Mouse (Mus musculus): Measurements from ENCODE around the gene Trmt1l. TPM values are rescaled to one million over a fixed set of nuclear protein-coding genes. Genes with fewer than 3 reads are reported as not detected.

The Trmt1l gene
- polyA plus RNA-seq, 1 experiment, result 14.6 TPM

DNA sequence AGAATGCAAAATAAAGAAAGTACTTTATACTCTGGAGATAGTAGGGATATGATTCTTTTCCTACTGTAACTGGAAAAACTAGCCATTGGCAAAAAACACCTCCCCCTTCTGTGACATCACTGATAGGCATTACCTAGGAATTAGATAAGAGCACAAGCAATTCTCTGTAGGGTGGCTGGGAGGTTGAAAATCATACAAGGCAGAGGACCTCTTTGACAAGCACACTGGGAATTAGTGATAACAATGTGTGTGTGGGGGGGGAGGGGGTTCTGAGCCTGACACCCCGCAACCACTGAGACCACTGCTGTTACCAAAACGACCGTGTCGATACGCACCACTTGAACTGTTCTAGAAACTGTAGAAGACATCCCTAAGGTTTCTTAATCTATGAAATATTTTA, 56.4 kb downstream of the Trmt1l start:
- Histone ChIP-seq H3K79me2 (ENCODE audit: control insufficient read depth, insufficient read depth) (peaks cover 87% of the 10 kb centered on the region), H3ac (ENCODE audit: control insufficient read depth, insufficient read length) (no peak overlapping the region), H3K4me3 (no peak overlapping the region), H3K36me3 (ENCODE audit: control insufficient read depth, insufficient read depth) (peaks cover 7% of the 10 kb centered on the region), H3K27me3 (ENCODE audit: control insufficient read depth, insufficient read depth, insufficient read length) (no peaks in the 10 kb centered on the region), H3K4me2 (ENCODE audit: low read depth) (no peak overlapping the region)
- no peak for TF ChIP-seq TCF12 (IDR thresholded peaks at IDR 0.05; ENCODE audit: insufficient read depth, poor library complexity, severe bottlenecking)
- TF ChIP-seq REST (IDR thresholded peaks at IDR 0.05; ENCODE audit: insufficient read depth, insufficient read length), result no peak
- TF ChIP-seq SRF (IDR thresholded peaks at IDR 0.05; ENCODE audit: control insufficient read depth, insufficient read length, low read depth), result no peak
- no peak for TF ChIP-seq TCF3 (IDR thresholded peaks at IDR 0.05; ENCODE audit: insufficient read length, low read depth)
- no peak for TF ChIP-seq MYOD1 (IDR thresholded peaks at IDR 0.05; ENCODE audit: control insufficient read depth in 1 of 3, insufficient read length in 2 of 3, low read depth in 2 of 3)
- no peak for TF ChIP-seq CEBPB (IDR thresholded peaks at IDR 0.05; ENCODE audit: insufficient read depth, poor library complexity, severe bottlenecking)
- TF ChIP-seq MYOG (IDR thresholded peaks at IDR 0.05; ENCODE audit: control insufficient read depth in 1 of 3, insufficient read depth in 1 of 3, insufficient read length in 2 of 3, low read depth in 2 of 3), result no peak
- no peak for TF ChIP-seq USF1 (IDR thresholded peaks at IDR 0.05; ENCODE audit: low read depth)
- no peak for TF ChIP-seq POLR2AphosphoS2 (IDR thresholded peaks at IDR 0.05; ENCODE audit: insufficient read length, low read depth)
- no peak for TF ChIP-seq MAX (IDR thresholded peaks at IDR 0.05; ENCODE audit: low read depth)
- TF ChIP-seq POLR2A (IDR thresholded peaks at IDR 0.05; ENCODE audit: insufficient read length, low read depth), result no peak
- TF ChIP-seq E2F4 (IDR thresholded peaks at IDR 0.05; ENCODE audit: insufficient read depth), result no peak

DNA sequence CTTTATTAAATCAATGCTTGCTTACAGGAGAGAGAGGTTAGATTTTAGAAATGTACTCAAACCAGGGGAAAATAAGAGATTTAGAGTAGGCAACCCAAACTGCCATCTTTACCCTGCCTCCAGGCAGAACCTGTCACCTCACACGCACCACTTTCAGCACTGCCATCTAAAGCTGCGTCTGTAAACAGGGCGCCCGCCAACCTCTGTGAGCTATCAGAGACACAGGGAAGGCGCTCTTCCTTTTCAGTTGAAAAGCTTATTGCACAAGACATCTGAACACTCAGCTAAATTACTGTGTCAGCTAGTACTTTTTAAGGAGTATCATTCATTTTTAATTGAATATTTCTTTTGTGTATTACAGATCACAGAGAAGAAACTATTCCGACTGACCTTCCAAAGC, 61.5 kb downstream of the Trmt1l start:
- Histone ChIP-seq H3ac (ENCODE audit: control insufficient read depth, insufficient read length) (no peak overlapping the region), H3K4me2 (ENCODE audit: low read depth) (no peak overlapping the region), H3K36me3 (ENCODE audit: control insufficient read depth, insufficient read depth) (no peaks in the 10 kb centered on the region), H3K79me2 (ENCODE audit: control insufficient read depth, insufficient read depth) (peaks cover 95% of the 10 kb centered on the region), H3K4me3 (no peak overlapping the region), H3K27me3 (ENCODE audit: control insufficient read depth, insufficient read depth, insufficient read length) (no peaks in the 10 kb centered on the region)
- TF ChIP-seq POLR2A (IDR thresholded peaks at IDR 0.05; ENCODE audit: insufficient read length, low read depth), result no peak
- no peak for TF ChIP-seq TCF12 (IDR thresholded peaks at IDR 0.05; ENCODE audit: insufficient read depth, poor library complexity, severe bottlenecking)
- TF ChIP-seq MAX (IDR thresholded peaks at IDR 0.05; ENCODE audit: low read depth), result no peak
- TF ChIP-seq E2F4 (IDR thresholded peaks at IDR 0.05; ENCODE audit: insufficient read depth), result no peak
- no peak for TF ChIP-seq USF1 (IDR thresholded peaks at IDR 0.05; ENCODE audit: low read depth)
- no peak for TF ChIP-seq CEBPB (IDR thresholded peaks at IDR 0.05; ENCODE audit: insufficient read depth, poor library complexity, severe bottlenecking)
- no peak for TF ChIP-seq MYOD1 (IDR thresholded peaks at IDR 0.05; ENCODE audit: control insufficient read depth in 1 of 3, insufficient read length in 2 of 3, low read depth in 2 of 3)

DNA sequence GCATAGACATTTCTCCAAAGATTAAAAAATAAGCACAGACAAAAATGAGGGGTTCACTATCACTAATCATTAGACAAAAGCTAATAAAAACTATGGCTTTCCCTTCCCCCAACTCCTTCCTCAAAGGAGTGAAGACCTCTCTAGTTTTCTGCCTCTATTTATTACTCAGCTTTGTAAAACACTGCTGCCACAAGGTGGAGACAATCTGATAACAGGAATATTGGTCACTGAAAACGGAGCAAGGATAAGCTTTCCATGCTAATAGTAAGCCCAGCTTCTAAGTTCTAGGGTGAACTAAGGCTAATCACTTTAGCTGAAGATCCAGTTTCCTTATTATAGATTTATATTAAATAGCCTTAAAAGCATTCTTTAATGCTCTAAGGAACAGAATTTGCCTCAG, 64.1 kb downstream of the Trmt1l start:
- H3K79me2 ChIP-seq (ENCODE audit: control insufficient read depth, insufficient read depth), result peaks cover 97% of the 10 kb centered on the region

DNA sequence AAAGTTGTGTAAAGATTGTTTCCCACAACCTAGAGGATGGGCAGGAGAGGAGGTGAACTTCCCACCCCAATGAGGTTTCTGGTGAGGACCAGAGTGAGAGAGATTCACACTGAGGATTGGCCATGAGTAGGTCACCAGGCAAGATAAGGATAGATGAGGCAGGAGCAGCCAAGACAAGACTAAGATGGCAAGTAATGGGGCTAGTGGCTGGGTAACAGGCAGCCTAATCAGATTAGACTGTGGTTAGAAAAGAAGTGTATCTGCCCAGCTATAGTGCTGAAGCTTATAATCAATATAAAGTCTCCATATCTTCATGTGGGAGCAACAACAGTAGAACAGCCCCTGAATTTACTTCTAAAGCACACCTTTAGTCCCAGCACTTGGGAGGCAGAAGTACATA, 65.5 kb downstream of the Trmt1l start:
- H3K4me2 ChIP-seq (ENCODE audit: low read depth), result no peak overlapping the region
- no peaks in the 10 kb centered on the region for H3K36me3 ChIP-seq (ENCODE audit: control insufficient read depth, insufficient read depth)

More for the DNA sequence above, 64.1 kb downstream of the Trmt1l start:
- Histone ChIP-seq H3K36me3 (ENCODE audit: control insufficient read depth, insufficient read depth) (no peaks in the 10 kb centered on the region), H3K4me2 (ENCODE audit: low read depth) (no peak overlapping the region), H3K27me3 (ENCODE audit: control insufficient read depth, insufficient read depth, insufficient read length) (no peaks in the 10 kb centered on the region), H3ac (ENCODE audit: control insufficient read depth, insufficient read length) (no peak overlapping the region), H3K4me3 (no peak overlapping the region)
- no peak for TF ChIP-seq TCF12 (IDR thresholded peaks at IDR 0.05; ENCODE audit: insufficient read depth, poor library complexity, severe bottlenecking)
- no peak for TF ChIP-seq MAX (IDR thresholded peaks at IDR 0.05; ENCODE audit: low read depth)
- TF ChIP-seq E2F4 (IDR thresholded peaks at IDR 0.05; ENCODE audit: insufficient read depth), result no peak
- no peak for TF ChIP-seq POLR2AphosphoS2 (IDR thresholded peaks at IDR 0.05; ENCODE audit: insufficient read length, low read depth)
- TF ChIP-seq REST (IDR thresholded peaks at IDR 0.05; ENCODE audit: insufficient read depth, insufficient read length), result no peak
- TF ChIP-seq TCF3 (IDR thresholded peaks at IDR 0.05; ENCODE audit: insufficient read length, low read depth), result no peak
- TF ChIP-seq SRF (IDR thresholded peaks at IDR 0.05; ENCODE audit: control insufficient read depth, insufficient read length, low read depth), result no peak
- TF ChIP-seq CEBPB (IDR thresholded peaks at IDR 0.05; ENCODE audit: insufficient read depth, poor library complexity, severe bottlenecking), result no peak
- no peak for TF ChIP-seq MYOG (IDR thresholded peaks at IDR 0.05; ENCODE audit: control insufficient read depth in 1 of 3, insufficient read depth in 1 of 3, insufficient read length in 2 of 3, low read depth in 2 of 3)
- no peak for TF ChIP-seq MYOD1 (IDR thresholded peaks at IDR 0.05; ENCODE audit: control insufficient read depth in 1 of 3, insufficient read length in 2 of 3, low read depth in 2 of 3)
- TF ChIP-seq USF1 (IDR thresholded peaks at IDR 0.05; ENCODE audit: low read depth), result no peak
- TF ChIP-seq POLR2A (IDR thresholded peaks at IDR 0.05; ENCODE audit: insufficient read length, low read depth), result no peak

DNA sequence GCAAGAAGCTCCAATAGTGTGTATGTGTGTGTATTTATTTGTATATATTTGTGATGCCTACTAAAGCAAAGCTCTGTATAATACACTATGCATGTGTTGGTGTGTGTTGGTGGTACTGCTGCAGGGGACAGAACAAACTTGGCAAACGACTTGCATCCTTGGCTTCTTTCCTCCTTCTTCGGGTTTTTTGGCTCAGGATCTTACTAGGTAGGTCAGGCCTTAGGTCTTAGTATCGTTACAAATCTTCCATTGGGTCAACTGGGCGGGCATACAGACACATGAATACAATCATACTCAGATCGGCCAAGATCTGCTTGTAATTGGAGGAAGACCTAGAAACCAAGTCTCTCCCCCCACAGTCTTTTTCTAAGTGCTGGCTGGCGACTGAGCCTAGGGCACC, 66.4 kb downstream of the Trmt1l start:
- H3K4me2 ChIP-seq (ENCODE audit: low read depth), result no peak overlapping the region
- H3K36me3 ChIP-seq (ENCODE audit: control insufficient read depth, insufficient read depth), result no peaks in the 10 kb centered on the region
- no peaks in the 10 kb centered on the region for H3K27me3 ChIP-seq (ENCODE audit: control insufficient read depth, insufficient read depth, insufficient read length)
- TF ChIP-seq MAX (IDR thresholded peaks at IDR 0.05; ENCODE audit: low read depth) (no peak), MYOG (IDR thresholded peaks at IDR 0.05; ENCODE audit: control insufficient read depth in 1 of 3, insufficient read depth in 1 of 3, insufficient read length in 2 of 3, low read depth in 2 of 3) (no peak), POLR2A (IDR thresholded peaks at IDR 0.05; ENCODE audit: insufficient read length, low read depth) (no peak), USF1 (IDR thresholded peaks at IDR 0.05; ENCODE audit: low read depth) (no peak), POLR2AphosphoS2 (IDR thresholded peaks at IDR 0.05; ENCODE audit: insufficient read length, low read depth) (no peak), E2F4 (IDR thresholded peaks at IDR 0.05; ENCODE audit: insufficient read depth) (no peak), TCF3 (IDR thresholded peaks at IDR 0.05; ENCODE audit: insufficient read length, low read depth) (no peak), TCF12 (IDR thresholded peaks at IDR 0.05; ENCODE audit: insufficient read depth, poor library complexity, severe bottlenecking) (no peak), CEBPB (IDR thresholded peaks at IDR 0.05; ENCODE audit: insufficient read depth, poor library complexity, severe bottlenecking) (no peak), SRF (IDR thresholded peaks at IDR 0.05; ENCODE audit: control insufficient read depth, insufficient read length, low read depth) (no peak), MYOD1 (IDR thresholded peaks at IDR 0.05; ENCODE audit: control insufficient read depth in 1 of 3, insufficient read length in 2 of 3, low read depth in 2 of 3) (no peak), REST (IDR thresholded peaks at IDR 0.05; ENCODE audit: insufficient read depth, insufficient read length) (no peak)
- no peak overlapping the region for H3K4me3 ChIP-seq
- peaks cover 100% of the 10 kb centered on the region for H3K79me2 ChIP-seq (ENCODE audit: control insufficient read depth, insufficient read depth)
- H3ac ChIP-seq (ENCODE audit: control insufficient read depth, insufficient read length), result no peak overlapping the region

More for the DNA sequence above, 65.5 kb downstream of the Trmt1l start:
- no peak overlapping the region for H3ac ChIP-seq (ENCODE audit: control insufficient read depth, insufficient read length)
- H3K4me3 ChIP-seq, result no peak overlapping the region
- TF ChIP-seq POLR2A (IDR thresholded peaks at IDR 0.05; ENCODE audit: insufficient read length, low read depth) (no peak), POLR2AphosphoS2 (IDR thresholded peaks at IDR 0.05; ENCODE audit: insufficient read length, low read depth) (no peak), TCF3 (IDR thresholded peaks at IDR 0.05; ENCODE audit: insufficient read length, low read depth) (no peak), MYOD1 (IDR thresholded peaks at IDR 0.05; ENCODE audit: control insufficient read depth in 1 of 3, insufficient read length in 2 of 3, low read depth in 2 of 3) (no peak), USF1 (IDR thresholded peaks at IDR 0.05; ENCODE audit: low read depth) (no peak), MAX (IDR thresholded peaks at IDR 0.05; ENCODE audit: low read depth) (no peak), TCF12 (IDR thresholded peaks at IDR 0.05; ENCODE audit: insufficient read depth, poor library complexity, severe bottlenecking) (no peak), MYOG (IDR thresholded peaks at IDR 0.05; ENCODE audit: control insufficient read depth in 1 of 3, insufficient read depth in 1 of 3, insufficient read length in 2 of 3, low read depth in 2 of 3) (no peak)
- no peaks in the 10 kb centered on the region for H3K27me3 ChIP-seq (ENCODE audit: control insufficient read depth, insufficient read depth, insufficient read length)
- peaks cover 100% of the 10 kb centered on the region for H3K79me2 ChIP-seq (ENCODE audit: control insufficient read depth, insufficient read depth)
